Mouse (Mus musculus) lung, postnatal 14 days (tissue): ENCODE data around the gene Ramp1.

Experiments used
- DNase-seq: peaks from one replicate; pipeline ENCODE4 v3.0.0; 2021

Gene Ramp1

DNA sequence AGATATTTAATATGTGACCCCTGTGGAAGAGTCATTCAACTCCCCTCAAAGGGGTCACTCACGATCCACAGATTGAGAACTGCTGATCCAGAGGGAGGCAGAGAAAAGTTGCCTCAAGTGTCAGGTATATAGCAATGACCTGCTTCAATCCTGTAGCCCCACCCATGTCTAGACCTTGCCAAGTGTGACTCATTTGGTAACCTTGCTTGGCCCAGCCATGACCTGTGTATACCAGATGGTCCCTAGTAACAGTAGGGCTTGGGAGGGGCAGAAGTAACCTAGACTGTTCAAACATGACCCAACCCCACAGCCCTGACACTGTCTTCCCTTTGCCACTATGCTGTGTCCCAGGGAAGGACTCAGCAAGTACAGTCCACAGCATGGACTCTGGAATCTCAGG is 61.1 kb downstream of the Ramp1 start:
- DNase-seq: no peak

DNA sequence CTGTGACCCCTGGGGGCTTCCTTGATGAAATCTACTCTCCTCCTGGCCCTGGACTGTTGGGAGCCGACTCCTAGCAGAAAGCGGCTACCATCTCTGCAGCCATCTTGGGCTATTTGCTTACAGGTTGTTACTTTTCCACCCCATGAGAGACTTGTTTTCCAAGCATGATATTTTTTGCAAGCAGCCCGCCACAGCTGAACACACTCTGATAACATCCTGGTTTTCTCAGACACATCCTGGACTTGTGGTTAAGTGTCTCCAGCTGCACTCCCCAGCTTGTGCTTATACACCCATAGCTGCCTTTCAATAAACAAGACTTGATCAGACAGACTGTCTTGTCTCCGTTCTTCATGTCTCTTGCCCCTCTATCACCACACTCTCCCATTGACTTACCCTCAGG is 61.6 kb downstream of the Ramp1 start:
- DNase-seq: no peak

DNA sequence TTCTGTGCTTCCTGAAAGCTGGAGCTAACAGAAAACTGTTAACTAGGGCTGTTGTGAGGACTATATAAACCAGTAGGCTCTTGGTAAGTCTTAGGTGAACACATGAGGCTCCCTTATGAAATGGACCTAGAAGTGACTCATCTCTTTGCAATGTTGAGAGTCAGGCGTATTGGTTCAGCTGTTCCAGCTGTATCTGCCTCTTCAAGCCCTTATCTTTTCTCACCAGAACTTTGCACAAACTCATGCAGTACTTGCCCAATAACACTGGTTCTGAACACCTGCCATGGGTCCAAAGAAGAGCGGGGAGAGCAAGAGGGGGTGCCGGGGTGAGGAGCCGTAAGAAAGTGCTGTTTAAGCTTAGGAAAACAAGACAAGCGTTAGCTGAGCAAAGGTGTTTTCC is 68.6 kb downstream of the Ramp1 start:
- DNase-seq: no peak

DNA sequence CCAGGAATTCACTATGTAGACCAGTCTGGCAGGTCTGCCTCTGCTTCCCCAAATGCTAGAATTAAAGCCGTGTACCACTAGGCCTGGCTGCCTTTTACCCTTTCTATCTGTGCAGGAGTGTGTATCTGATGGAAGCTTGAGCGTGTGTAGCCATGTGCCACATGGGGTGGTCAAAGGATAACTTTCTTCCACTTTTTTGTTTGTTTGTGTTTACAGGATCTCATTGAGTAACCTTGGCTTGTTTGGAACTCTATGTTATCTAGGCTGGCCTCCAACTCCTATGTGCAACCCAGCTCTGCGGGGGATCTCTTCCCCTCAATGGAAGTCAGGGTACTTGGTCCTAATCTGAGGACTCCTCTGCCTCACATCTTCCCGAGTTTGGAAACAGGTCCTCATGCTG is 69.3 kb downstream of the Ramp1 start:
- no peak for DNase-seq

DNA sequence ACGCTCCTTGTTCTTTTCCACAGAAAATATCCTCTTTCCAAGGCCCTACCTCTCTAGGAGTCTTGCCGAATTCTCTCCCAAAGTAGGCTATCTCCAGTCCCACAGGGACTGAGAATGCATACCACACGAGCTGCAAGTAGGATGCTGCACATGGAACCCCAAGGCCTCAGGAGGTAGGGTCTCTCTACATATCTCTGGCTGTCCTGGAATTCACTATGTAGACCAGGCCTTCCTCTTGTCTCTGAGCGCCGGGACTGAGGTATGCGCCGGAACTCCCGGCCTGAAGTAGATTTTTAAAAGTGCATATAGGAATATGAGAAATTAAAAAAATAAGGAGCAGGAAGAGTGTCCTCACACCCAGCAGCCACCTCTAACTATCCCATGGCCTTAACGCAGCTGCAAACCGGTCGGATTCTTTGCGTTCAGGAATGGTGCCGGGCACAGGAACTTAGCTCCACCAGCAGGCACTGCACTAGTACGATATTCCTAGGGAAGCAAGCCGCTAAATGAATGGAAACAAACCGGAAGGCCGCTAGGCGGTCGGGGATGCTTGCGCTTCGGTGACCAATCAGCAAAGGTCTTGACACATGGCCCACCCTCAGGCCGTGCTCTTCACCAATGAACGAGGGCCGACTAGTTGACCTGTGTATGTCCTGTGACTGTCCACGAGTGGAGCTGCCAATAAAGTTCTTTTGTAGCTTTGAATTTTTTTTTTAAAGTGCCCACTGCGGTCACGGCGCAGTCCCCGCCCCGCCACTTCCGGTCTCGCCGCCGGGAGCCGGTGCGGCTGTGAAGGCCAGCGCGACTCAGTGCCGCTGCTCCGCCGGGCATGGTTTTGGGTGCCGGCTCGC is 70.2 kb downstream of the Ramp1 start, which contains the start of gene Ube2f:
Ube2f (plus strand) TSS at position 741 of the 851 bp plus-strand sequence.
- DNase-seq: peak; percentile 87

DNA sequence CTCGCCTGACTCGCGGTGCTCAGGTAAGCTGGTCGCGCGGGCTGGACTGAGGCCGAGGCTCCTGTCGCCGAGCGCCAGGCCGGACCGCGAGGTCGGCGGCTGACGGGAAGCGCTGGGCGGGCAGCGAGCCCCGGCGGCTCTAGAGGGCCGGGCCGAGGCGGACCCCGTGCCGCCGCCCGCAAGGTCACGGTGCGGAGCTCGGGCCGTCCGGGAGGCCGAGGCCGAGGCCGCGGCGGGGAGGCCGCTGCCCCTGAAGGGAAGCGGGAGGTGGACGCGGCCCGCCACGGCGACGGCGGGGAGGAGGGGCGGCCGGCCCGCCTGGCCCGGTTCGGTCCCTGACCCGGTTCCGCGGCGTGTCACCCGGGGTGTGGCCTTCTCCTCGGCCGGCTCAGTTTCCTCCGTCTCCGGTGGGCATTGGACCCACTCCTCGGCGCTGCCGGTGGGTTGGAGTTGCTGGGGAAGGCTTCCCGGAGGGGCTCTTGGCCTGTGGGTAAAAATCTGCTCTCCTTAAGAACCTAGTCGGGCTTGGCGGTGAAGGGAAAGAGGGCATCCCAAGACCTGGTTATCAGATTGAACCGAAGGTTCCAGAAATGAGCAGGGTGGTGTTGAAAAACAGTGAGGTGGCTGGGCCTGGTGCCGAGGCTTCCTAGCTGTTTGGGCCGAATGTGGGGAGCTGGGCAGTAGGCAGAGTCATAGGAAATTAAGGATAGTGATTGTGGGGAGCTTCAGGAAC is 71.0 kb downstream of the Ramp1 start:
- DNase-seq: no peak

DNA sequence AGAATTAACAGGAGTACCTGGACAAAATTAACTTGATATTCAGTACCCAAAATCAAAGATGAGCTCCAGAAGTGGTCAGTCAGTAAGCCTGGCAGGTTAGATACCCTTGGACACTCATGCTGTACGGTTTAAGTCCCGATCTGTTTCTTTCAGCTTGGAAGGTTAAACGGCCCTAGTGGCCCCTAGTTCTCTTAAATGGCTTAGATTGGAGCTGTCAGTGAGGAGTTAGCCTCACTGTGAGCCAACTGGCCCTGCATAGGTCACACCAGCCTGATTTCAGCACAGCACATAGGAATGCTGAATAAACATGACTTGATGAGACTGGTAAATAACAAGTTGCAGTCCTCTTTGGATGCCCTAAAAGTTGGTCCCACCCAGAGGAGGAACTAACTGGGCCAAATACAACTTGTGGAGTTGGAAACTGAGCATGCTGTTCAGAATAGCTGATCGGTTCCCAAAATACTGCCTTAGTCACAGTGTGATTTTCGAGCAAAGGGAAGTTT is 71.6 kb downstream of the Ramp1 start:
- DNase-seq: no peak

DNA sequence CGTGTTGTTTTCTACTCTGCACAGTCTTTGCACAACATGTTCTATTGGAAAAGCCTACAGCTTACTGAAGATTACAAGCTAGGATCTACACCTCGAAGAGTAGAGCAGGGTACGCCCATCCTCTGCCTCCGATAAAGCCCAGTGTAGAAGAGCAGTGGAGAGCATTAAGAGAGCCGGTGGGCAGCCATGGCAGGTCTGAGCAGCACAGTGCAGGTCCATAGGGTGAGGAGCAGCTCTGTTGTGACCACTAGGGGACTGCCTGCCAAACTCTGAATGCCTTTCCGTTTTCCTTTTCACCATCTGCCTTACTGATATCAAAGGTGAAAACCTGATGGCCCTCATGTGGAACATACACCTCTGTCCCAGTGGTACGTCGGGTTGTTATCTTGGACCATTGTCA is 72.3 kb downstream of the Ramp1 start:
- no peak for DNase-seq

DNA sequence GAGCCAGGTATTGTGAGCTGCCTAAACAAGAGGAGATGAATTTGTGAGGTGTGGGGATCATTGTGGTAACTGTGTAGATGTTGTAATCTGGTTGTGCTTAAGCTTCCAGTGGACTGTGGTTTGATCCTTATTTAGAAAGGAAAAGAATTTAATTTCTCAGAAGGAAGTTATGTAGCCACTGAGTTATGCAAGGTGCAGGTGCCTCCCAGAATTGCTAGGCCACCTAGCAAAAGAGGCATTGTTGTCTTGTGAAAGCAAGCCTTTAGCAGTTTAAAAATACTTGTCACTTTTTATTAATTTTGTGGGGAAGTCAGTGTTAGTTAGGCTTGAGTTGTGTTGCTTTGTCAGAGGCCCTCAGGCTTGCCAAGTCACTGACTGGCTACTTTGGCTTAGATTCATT is 78.3 kb downstream of the Ramp1 start:
- DNase-seq: no peak

DNA sequence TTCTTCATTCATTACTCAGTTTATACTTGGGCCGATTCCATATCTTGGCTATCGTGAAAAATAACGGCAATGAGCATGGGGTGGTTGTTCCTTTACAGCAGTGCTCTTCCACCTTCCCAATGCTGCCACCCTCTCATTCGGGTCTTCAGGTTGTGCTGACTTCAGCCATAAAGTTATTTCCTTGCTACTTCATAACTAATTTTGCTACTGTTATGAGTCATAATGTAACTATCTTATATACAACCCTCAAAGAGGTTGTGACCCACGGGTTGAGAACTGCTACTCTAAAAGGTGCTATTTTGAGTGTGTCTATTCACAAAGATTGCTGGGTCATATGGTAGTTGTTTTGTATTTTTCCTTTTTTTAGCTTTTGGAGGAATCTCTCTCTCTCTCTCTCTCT is 80.2 kb downstream of the Ramp1 start:
- no peak for DNase-seq

DNA sequence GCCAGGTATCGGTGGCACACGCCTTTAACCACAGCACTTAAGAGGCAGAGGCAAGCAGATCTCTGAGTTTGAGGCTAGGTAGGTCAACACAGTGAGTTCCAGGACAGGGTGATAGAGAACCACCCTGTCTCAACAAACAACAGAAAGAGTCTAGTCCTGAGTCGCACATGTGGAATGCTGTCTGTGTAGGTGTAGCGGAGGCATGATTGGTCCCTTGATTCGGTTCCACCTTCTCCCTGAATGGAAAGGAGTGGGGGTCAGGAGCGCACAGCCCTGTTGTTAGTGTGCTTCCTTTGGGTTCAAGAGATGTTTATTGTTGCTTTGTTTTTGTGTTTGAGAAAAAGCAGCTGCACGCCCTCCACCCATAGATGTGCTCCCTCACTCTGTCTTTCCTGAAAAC is 82.9 kb downstream of the Ramp1 start:
- no peak for DNase-seq

DNA sequence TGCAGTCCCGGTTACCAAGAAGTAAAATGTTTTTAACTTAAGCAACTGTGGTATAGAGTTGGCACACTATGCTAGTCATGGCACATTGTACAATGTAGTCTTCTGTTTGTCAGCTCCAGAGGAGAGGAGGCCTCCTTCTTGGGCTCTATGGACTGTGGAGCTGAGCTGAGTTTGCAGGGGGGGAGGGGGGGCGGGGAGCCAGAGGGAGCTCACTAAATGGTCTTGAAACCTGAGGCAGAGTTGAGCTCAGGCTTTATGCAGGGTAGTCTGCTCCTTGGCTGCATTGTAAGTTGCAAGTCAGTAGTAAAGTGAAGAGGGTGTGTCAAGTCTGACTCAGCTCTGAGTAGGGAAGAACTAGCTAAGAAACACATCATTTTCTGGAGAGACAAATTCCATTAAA is 92.6 kb downstream of the Ramp1 start:
- no peak for DNase-seq
